Mouse (Mus musculus) frontal cortex, postnatal 10 days (tissue): Measurements from ENCODE around the gene Tmem170b.
A peak's percentile ranks its signal among the peaks of the same experiment; 100 is the strongest.

ENCODE experiments used
- DNase-seq, 2 experiments: peaks; one replicate each; pipeline ENCODE4 v3.0.0; 2022; ENCODE audit warnings: low spot score in 2 of 2, mixed read lengths in 1 of 2

Tmem170b gene

GRCm38 (mm10) chr13:41605099-41606010 lies at the start of gene Tmem170b:
Tmem170b (plus strand) TSS chr13:41605907.
- peak; percentile 96 to 98 for DNase-seq

- no peak for DNase-seq
These were observed 44.7 kb upstream of the Tmem170b start for GRCm38 (mm10) chr13:41561024-41561423.

GRCm38 (mm10) chr13:41568421-41568820 lies 37.3 kb upstream of the Tmem170b start:
- no peak for DNase-seq

- DNase-seq, result no peak
These were observed 36.8 kb upstream of the Tmem170b start for GRCm38 (mm10) chr13:41568926-41569325.

- DNase-seq, result no peak
These were observed 35.9 kb upstream of the Tmem170b start for GRCm38 (mm10) chr13:41569776-41570175.

- DNase-seq, result peak; percentile 49 to 73
These were observed 34.0 kb upstream of the Tmem170b start for GRCm38 (mm10) chr13:41571368-41572350.

GRCm38 (mm10) chr13:41572351-41572735 lies 33.4 kb upstream of the Tmem170b start:
- DNase-seq, result no peak

- no peak for DNase-seq
These were observed 32.4 kb upstream of the Tmem170b start for GRCm38 (mm10) chr13:41573126-41573846.

- DNase-seq, result no peak
These were observed 24.6 kb upstream of the Tmem170b start for GRCm38 (mm10) chr13:41581058-41581457.

GRCm38 (mm10) chr13:41583666-41584357 lies 21.9 kb upstream of the Tmem170b start:
- no peak for DNase-seq

GRCm38 (mm10) chr13:41584358-41584680 lies 21.4 kb upstream of the Tmem170b start:
- DNase-seq, result no peak

GRCm38 (mm10) chr13:41584896-41585295 lies 20.8 kb upstream of the Tmem170b start:
- no peak for DNase-seq

GRCm38 (mm10) chr13:41596678-41597077 lies 9.0 kb upstream of the Tmem170b start:
- no peak for DNase-seq

- no peak for DNase-seq
These were observed 5.7 kb upstream of the Tmem170b start for GRCm38 (mm10) chr13:41599977-41600376.

- DNase-seq, result no peak
These were observed 4.7 kb upstream of the Tmem170b start for GRCm38 (mm10) chr13:41601056-41601455.

- no peak for DNase-seq
These were observed 1.7 kb upstream of the Tmem170b start for GRCm38 (mm10) chr13:41603921-41604466.

GRCm38 (mm10) chr13:41606081-41607000 lies 634 bp downstream of the Tmem170b start:
- peak; percentile 54 to 70 for DNase-seq

GRCm38 (mm10) chr13:41607589-41607988 lies 1.9 kb downstream of the Tmem170b start:
- DNase-seq, result no peak

GRCm38 (mm10) chr13:41608559-41608958 lies 2.9 kb downstream of the Tmem170b start:
- DNase-seq, result no peak

GRCm38 (mm10) chr13:41611046-41611445 lies 5.3 kb downstream of the Tmem170b start:
- DNase-seq, result no peak
